Mouse (Mus musculus): ENCODE data around the gene Qpctl. TPM values are rescaled to one million over a fixed set of nuclear protein-coding genes. Genes with fewer than 3 reads are reported as not detected.
A peak's percentile ranks its signal among the peaks of the same experiment; 100 is the strongest.

Gene Qpctl
- total RNA-seq, 2 experiments from 2014 or later, result 22.6 to 23.1 TPM

- DNase-seq (ENCODE audit: extremely low spot score in 1 of 2, low spot score in 2 of 2), result peak in 1 of 2 experiments; percentile 48
- intact Hi-C loops (cut with DNase I), result no loop called here
These were observed 12.9 kb downstream of the Qpctl start for GRCm38 (mm10) chr7:19136168-19136567.

DNA sequence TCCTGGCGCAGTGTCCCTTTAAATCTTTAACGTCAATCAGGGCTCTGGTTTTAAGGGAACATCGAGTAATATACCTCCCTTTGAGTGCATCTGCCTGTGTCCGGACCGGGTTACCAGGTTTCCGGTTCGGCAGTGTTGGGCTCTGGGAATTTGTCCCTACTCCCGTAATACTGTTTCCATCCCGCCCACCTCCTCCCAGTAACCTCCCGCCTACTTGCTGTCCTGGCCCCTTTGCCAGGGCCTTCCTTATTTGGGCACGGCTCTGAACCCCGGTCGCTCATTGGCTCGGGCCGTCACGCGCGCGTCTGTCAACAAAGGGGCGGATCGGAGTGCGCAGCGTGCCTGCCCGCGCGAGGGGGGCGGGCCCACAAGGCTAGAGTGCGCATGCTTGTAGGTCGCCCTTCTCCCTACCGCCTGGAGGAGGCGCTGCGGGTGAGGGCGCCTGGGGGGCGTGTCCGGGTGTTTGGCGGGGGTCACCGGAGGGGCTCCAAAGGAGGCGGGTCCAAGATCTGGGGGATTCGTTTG lies 17.7 kb downstream of the Qpctl start:
- peak; percentile 95 to 99 for DNase-seq (ENCODE audit: extremely low spot score in 1 of 2, low spot score in 2 of 2)
- intact Hi-C loops (cut with DNase I), result no loop called here

GRCm38 (mm10) chr7:19130657-19131056 lies 18.4 kb downstream of the Qpctl start:
- no peak for DNase-seq (ENCODE audit: extremely low spot score in 1 of 2, low spot score in 2 of 2)
- intact Hi-C loops (cut with DNase I), result no loop called here

- intact Hi-C loops (cut with DNase I), result no loop called here
- no peak for DNase-seq (ENCODE audit: extremely low spot score in 1 of 2, low spot score in 2 of 2)
These were observed 19.7 kb downstream of the Qpctl start for GRCm38 (mm10) chr7:19129396-19129795.

DNA sequence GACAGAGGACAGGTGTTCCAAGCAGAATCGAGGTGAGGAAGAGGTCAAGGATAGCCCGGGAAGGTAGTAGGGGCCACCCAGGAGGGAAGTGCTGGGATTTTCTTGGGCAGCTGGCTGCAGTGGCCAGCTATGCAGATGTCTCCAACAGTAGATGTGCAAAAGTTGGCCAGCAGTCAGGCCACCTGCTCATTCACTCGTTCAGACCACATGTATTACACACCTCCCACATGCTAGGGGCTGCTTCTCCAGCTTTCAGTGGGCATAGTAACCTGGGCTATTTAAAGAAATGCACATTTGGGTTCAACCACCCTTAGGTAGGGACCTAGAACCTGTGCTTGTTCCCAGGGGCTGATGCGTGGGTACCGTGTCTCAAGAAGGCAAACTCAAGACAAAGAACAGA lies 21.3 kb downstream of the Qpctl start:
- intact Hi-C loops (cut with DNase I), result no loop called here
- DNase-seq (ENCODE audit: extremely low spot score in 1 of 2, low spot score in 2 of 2), result no peak

- intact Hi-C loops (cut with DNase I), result no loop called here
- no peak for DNase-seq (ENCODE audit: extremely low spot score in 1 of 2, low spot score in 2 of 2)
These were observed 24.4 kb downstream of the Qpctl start for GRCm38 (mm10) chr7:19124713-19125112.

DNA sequence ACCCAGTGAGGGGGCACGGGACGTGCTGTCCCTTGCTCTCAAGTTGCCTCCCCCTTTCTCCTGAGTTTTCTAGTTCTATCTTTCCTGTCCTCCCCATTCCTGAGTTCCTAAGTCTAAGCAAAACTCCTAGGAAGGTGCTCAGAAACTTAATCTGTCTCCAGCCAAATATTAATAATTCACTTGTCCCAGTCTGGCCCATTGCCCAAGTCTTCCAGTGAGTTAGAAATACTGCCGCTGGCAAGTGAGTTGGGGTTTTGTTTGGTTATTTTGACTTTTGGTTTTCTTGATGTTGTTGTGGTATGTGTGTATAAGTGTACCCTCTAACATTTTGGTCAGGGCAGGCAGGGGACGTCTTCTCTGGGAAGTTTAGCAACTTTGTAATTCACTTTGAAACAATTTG lies 27.4 kb downstream of the Qpctl start:
- no peak for DNase-seq (ENCODE audit: extremely low spot score in 1 of 2, low spot score in 2 of 2)
- intact Hi-C loops (cut with DNase I), result no loop called here

- DNase-seq (ENCODE audit: extremely low spot score in 1 of 2, low spot score in 2 of 2), result peak; percentile 94 to 96
- intact Hi-C loops (cut with DNase I), result no loop called here
These were observed 29.3 kb downstream of the Qpctl start, which contains the start of gene Fbxo46 for GRCm38 (mm10) chr7:19119631-19120429. Fbxo46 (plus strand) TSS chr7:19119859.

DNA sequence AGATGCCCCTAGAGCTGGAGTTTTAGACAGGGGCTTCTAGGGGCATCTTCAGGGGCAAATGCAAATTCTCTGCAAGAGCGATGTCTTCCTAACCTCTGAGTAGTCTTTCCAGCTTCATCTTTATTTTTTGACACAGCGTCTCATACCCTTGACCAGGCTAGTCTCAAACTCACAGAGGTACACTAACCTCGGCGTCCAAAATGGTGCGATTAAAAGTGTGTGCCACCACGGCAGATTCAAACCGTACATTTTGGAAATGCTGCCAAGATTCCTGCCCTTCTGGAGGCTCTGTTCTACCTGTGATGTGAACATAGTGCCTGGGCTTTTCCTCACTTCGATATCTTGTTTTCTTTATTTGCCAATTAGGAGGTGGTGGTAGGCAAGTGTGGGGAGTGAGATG lies 30.0 kb downstream of the Qpctl start:
- intact Hi-C loops (cut with DNase I), result no loop called here
- DNase-seq (ENCODE audit: extremely low spot score in 1 of 2, low spot score in 2 of 2), result no peak

DNA sequence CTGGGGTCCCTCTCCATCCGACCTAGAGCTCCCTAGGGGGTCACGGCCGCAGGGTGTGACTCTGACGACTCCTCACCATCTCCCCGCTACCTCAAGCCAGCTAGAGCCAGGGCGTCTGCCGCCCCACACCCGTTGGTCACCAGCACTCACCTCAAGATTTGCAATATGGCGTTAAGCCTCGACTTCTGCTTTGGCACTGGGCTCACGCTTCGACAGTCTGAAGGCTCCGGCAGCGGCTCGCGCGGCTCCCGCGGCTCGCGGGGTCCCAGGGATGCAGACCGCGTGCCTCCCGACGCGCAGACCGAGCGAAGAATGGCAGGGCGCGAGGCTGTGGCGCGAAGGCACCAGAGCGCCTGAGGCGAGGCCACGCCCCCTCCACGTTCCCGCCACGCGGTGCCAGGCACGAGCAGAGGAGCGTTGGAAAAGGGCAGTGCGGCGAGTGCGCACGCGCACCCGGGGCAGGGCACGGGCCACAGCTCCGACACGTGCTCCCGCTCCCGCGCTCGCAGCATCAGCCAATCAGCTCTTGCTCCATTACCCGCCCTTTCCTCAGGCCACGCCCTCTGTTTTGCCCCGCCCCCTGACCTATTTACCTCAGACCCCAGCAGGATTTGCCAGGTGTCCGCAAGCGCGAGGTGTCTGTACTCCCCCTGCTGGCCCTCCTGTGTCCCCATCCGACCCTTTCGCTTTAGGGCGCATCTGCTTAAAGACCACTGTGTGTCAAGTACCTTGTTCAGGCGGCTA lies 30.9 kb downstream of the Qpctl start, which contains the start of gene Gm4969:
Gene Gm4969, minus strand, starts transcription at position 341 of the 744 bp plus-strand sequence.
- intact Hi-C loops (cut with DNase I), result no loop called here
- DNase-seq (ENCODE audit: extremely low spot score in 1 of 2, low spot score in 2 of 2), result peak; percentile 67 to 89

GRCm38 (mm10) chr7:19109565-19109964 lies 39.5 kb downstream of the Qpctl start:
- intact Hi-C loops (cut with DNase I), result loop anchor here (5.0 kb wide), 1 partner anchor 42 kb away; no protein-coding TSS in a partner anchor
- DNase-seq (ENCODE audit: extremely low spot score in 1 of 2, low spot score in 2 of 2), result no peak

DNA sequence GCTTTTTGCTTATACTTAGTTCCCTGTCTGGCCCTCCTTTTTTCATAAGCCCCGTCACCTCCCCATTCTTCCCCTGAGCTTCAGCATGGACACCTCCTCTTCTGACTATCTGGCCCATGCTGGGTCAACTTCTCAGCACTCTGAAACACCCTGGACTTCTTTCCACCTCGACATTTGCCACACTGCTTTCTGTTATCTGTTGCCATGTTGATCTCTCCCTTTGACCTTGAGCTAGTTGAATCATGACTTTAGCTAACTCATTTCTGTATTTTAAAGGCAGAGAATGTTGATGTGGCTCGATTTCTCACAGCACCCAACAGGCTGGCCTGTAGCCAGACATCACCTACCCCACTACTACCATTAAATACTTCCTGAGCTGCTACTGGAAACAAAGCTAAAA lies 41.7 kb downstream of the Qpctl start:
- no peak for DNase-seq (ENCODE audit: extremely low spot score in 1 of 2, low spot score in 2 of 2)
- intact Hi-C loops (cut with DNase I), result loop anchor here (5.0 kb wide), 1 partner anchor 40 kb away; no protein-coding TSS in a partner anchor

- intact Hi-C loops (cut with DNase I), result no loop called here
- no peak for DNase-seq (ENCODE audit: extremely low spot score in 1 of 2, low spot score in 2 of 2)
These were observed 44.6 kb downstream of the Qpctl start for GRCm38 (mm10) chr7:19104486-19104885.

DNA sequence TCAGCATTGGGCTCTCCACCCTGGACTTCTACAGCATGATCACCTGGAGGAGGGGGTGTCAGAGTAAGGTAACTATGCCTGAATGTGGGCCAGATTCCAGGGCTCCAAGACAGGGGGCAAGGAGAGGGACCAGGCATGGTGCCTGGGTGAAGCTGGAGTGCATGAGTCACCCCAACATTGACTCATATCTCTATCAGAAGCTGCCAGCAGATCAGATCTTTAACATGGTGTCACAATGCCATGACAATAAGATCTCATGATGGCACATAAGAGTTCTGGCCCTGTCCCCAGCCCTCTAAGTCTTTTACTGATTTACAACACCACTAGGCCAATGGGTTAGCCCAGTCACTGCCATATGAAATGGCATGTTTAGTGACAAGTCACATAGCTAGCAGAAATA lies 45.4 kb downstream of the Qpctl start:
- intact Hi-C loops (cut with DNase I), result no loop called here
- no peak for DNase-seq (ENCODE audit: extremely low spot score in 1 of 2, low spot score in 2 of 2)

- no peak for DNase-seq (ENCODE audit: extremely low spot score in 1 of 2, low spot score in 2 of 2)
- intact Hi-C loops (cut with DNase I), result no loop called here
These were observed 48.8 kb downstream of the Qpctl start for GRCm38 (mm10) chr7:19100290-19100689.

- intact Hi-C loops (cut with DNase I), result no loop called here
These were observed 50.3 kb downstream of the Qpctl start for GRCm38 (mm10) chr7:19098811-19099210.

DNA sequence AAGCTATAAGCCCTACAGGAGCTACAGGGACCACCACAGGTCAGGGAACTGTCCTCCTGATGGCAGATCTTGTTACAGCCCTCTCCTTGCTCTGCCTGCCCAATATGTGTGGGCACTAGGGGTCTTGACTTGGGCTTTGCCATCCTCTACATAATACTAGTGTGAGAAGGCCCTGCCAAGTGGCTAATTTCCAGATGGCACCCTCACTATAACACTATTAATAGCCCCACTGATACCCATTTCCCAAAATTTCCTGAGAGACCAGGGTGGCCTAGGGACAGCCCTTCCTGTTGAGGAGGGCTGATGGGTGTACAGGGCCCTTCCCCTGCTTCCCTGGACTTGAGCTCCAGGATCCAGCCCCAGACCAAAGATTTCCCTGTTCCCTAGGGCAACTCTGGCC lies 51.2 kb downstream of the Qpctl start:
- DNase-seq (ENCODE audit: extremely low spot score in 1 of 2, low spot score in 2 of 2), result no peak
- intact Hi-C loops (cut with DNase I), result no loop called here

More at GRCm38 (mm10) chr7:19098811-19099210, 50.3 kb downstream of the Qpctl start:
- no peak for DNase-seq (ENCODE audit: extremely low spot score in 1 of 2, low spot score in 2 of 2)

DNA sequence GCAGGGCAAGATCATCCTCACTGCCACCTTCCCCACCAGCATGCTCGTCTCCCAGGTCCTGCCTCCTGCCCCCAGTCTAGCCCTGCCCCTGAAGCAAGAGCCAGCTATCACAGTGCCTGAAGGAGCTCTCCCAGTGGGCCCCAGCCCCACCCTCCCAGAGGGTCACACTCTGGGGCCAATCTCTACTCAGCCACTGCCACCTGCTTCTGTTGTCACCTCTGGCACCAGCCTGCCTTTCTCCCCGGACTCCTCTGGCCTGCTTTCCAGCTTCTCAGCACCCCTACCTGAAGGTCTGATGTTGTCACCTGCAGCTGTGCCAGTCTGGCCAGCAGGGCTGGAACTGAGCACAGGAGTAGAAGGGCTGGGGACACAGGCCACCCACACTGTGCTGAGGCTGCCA lies 51.9 kb downstream of the Qpctl start:
- intact Hi-C loops (cut with DNase I), result no loop called here

GRCm38 (mm10) chr7:19096421-19096976 lies 52.6 kb downstream of the Qpctl start:
- no peak for DNase-seq (ENCODE audit: extremely low spot score in 1 of 2, low spot score in 2 of 2)
- intact Hi-C loops (cut with DNase I), result no loop called here

More for the DNA sequence above, 51.9 kb downstream of the Qpctl start:
- DNase-seq (ENCODE audit: extremely low spot score in 1 of 2, low spot score in 2 of 2), result no peak
